Mouse (Mus musculus) testis, adult 2 months (tissue): Measurements from ENCODE around the gene Phactr2. TPM values are rescaled to one million over a fixed set of nuclear protein-coding genes. Genes with fewer than 3 reads are reported as not detected.

Source experiments
- H3K27ac ChIP-seq: fragments of 200-500 bp; 2 replicates; pipeline ENCODE4 v1.5.1; 2012; ENCODE audit warnings: low read depth, low read length; ENCODE audit not compliant: control insufficient read depth, insufficient read depth
- H3K27me3 ChIP-seq: fragments of 200-500 bp; 2 replicates; pipeline ENCODE4 v1.6.1; 2012; ENCODE audit warnings: mild to moderate bottlenecking, low read length, moderate library complexity; ENCODE audit not compliant: control insufficient read depth, insufficient read depth
- H3K36me3 ChIP-seq: fragments of 200-500 bp; 2 replicates; pipeline ENCODE4 v1.6.1; 2012; ENCODE audit warnings: mild to moderate bottlenecking, low read length; ENCODE audit not compliant: control insufficient read depth, insufficient read depth
- H3K4me1 ChIP-seq: fragments of 200-500 bp; 2 replicates; pipeline ENCODE4 v1.6.1; 2012; ENCODE audit warnings: low read length; ENCODE audit not compliant: control insufficient read depth, insufficient read depth
- H3K4me3 ChIP-seq: fragments of 200-500 bp; 2 replicates; pipeline ENCODE4 v1.5.1; 2012; ENCODE audit warnings: low read depth, mild to moderate bottlenecking, low read length, moderate library complexity, mixed read lengths; ENCODE audit not compliant: control insufficient read depth
- CTCF ChIP-seq: fragments of 200-500 bp; IDR thresholded peaks from 2 replicates; pipeline ENCODE4 v1.5.1; 2012; ENCODE audit warnings: low read depth, mild to moderate bottlenecking, inconsistent platforms, low read length, moderate library complexity; ENCODE audit not compliant: control insufficient read depth, insufficient read depth, insufficient replicate concordance
- POLR2A ChIP-seq: fragments of 200-500 bp; IDR thresholded peaks from 2 replicates; pipeline ENCODE4 v1.6.1; 2012; ENCODE audit warnings: low read depth, mild to moderate bottlenecking, inconsistent platforms, low read length, moderate library complexity; ENCODE audit not compliant: control insufficient read depth
- polyA plus RNA-seq: library from polyadenylated mRNA; depleted of rRNA; stranded (reverse); fragments of >200 nt; gene quantifications from 2 replicates; pipeline ENCODE4 v1.2.3, GENCODE M21; 2012

Gene Phactr2
- polyA plus RNA-seq, 1 experiment, result 3.5 TPM

GRCm38 (mm10) chr10:13388116-13388922, 85.9 kb downstream of the Phactr2 start:
- no peaks in the 10 kb centered on the region for H3K27me3 ChIP-seq
- H3K4me1 ChIP-seq, result no peaks in the 10 kb centered on the region; the same call in 1 of the 2 replicates
- no peak overlapping the region for H3K4me3 ChIP-seq
- TF ChIP-seq CTCF (no peak), POLR2A (no peak)
- H3K36me3 ChIP-seq, result no peaks in the 10 kb centered on the region
- H3K27ac ChIP-seq, result no peak overlapping the region

- H3K27ac ChIP-seq, result no peak overlapping the region
- no peaks in the 10 kb centered on the region for H3K36me3 ChIP-seq
- no peaks in the 10 kb centered on the region; the same call in 1 of the 2 replicates for H3K4me1 ChIP-seq
- H3K4me3 ChIP-seq, result no peak overlapping the region
- no peaks in the 10 kb centered on the region for H3K27me3 ChIP-seq
- TF ChIP-seq CTCF (no peak), POLR2A (no peak)
Measured at GRCm38 (mm10) chr10:13384866-13385265, 89.3 kb downstream of the Phactr2 start.

- no peak for TF ChIP-seq POLR2A
- no peak for TF ChIP-seq CTCF
- Histone ChIP-seq H3K27ac (no peak overlapping the region), H3K4me1 (no peaks in the 10 kb centered on the region), H3K4me3 (no peak overlapping the region), H3K27me3 (no peaks in the 10 kb centered on the region), H3K36me3 (no peaks in the 10 kb centered on the region)
Measured at GRCm38 (mm10) chr10:13377895-13378294, 96.3 kb downstream of the Phactr2 start.

GRCm38 (mm10) chr10:13376428-13377260, 97.6 kb downstream of the Phactr2 start:
- Histone ChIP-seq H3K4me3 (no peak overlapping the region), H3K36me3 (no peaks in the 10 kb centered on the region), H3K27me3 (no peaks in the 10 kb centered on the region), H3K27ac (no peak overlapping the region), H3K4me1 (no peaks in the 10 kb centered on the region)
- no peak for TF ChIP-seq CTCF
- TF ChIP-seq POLR2A, result no peak

GRCm38 (mm10) chr10:13375820-13376219, 98.4 kb downstream of the Phactr2 start:
- Histone ChIP-seq H3K36me3 (no peaks in the 10 kb centered on the region), H3K27ac (no peak overlapping the region), H3K4me1 (no peaks in the 10 kb centered on the region), H3K27me3 (no peaks in the 10 kb centered on the region), H3K4me3 (no peak overlapping the region)
- TF ChIP-seq CTCF, result no peak
- no peak for TF ChIP-seq POLR2A

- H3K27me3 ChIP-seq, result no peaks in the 10 kb centered on the region
- TF ChIP-seq POLR2A, result no peak
- no peak for TF ChIP-seq CTCF
Measured at GRCm38 (mm10) chr10:13369581-13370375, 104.4 kb downstream of the Phactr2 start.

GRCm38 (mm10) chr10:13364286-13364580, 110.0 kb downstream of the Phactr2 start:
- no peak for TF ChIP-seq CTCF
- no peak for TF ChIP-seq POLR2A
- Histone ChIP-seq H3K4me1 (no peaks in the 10 kb centered on the region), H3K4me3 (no peak overlapping the region), H3K27ac (no peak overlapping the region), H3K36me3 (no peaks in the 10 kb centered on the region), H3K27me3 (no peaks in the 10 kb centered on the region)

More at GRCm38 (mm10) chr10:13369581-13370375, 104.4 kb downstream of the Phactr2 start:
- Histone ChIP-seq H3K4me3 (no peak overlapping the region), H3K36me3 (no peaks in the 10 kb centered on the region), H3K27ac (no peak overlapping the region), H3K4me1 (no peaks in the 10 kb centered on the region)
